Mouse (Mus musculus) limb, embryonic 14.5 days (tissue): ENCODE results near the gene Drc3. TPM values are rescaled to one million over a fixed set of nuclear protein-coding genes. Genes with fewer than 3 reads are reported as not detected.
A peak's percentile ranks its signal among the peaks of the same experiment; 100 is the strongest.

Source experiments
- ATAC-seq: fragments of 200-750 bp; cut with Nextera tagmentation; 2 replicates; pipeline ENCODE4 v1.8.0; 2017; ENCODE audit warnings: low read depth, moderate number of reproducible peaks, moderate TSS enrichment; ENCODE audit not compliant: low FRiP score
- DNase-seq: peaks from one replicate; pipeline ENCODE4 v3.0.0-alpha.2; 2015; ENCODE audit warnings: low spot score
- H3K27ac ChIP-seq: fragments of 300-500 bp; sonication (generic); replicated peaks from 2 replicates; pipeline ENCODE4 v1.5.1; 2014; ENCODE audit warnings: low read depth, mild to moderate bottlenecking, low read length, moderate library complexity, mixed read lengths
- H3K27me3 ChIP-seq: fragments of 300-500 bp; sonication (generic); 2 replicates; pipeline ENCODE4 v1.6.1; 2014; ENCODE audit warnings: low read length, mixed read lengths; ENCODE audit not compliant: control insufficient read depth, insufficient read depth
- H3K36me3 ChIP-seq: fragments of 300-500 bp; sonication (generic); 2 replicates; pipeline ENCODE4 v1.6.1; 2014; ENCODE audit warnings: mild to moderate bottlenecking, low read length, moderate library complexity, mixed read lengths; ENCODE audit not compliant: control insufficient read depth, insufficient read depth
- H3K4me1 ChIP-seq: fragments of 300-500 bp; sonication (generic); 2 replicates; pipeline ENCODE4 v1.6.1; 2014; ENCODE audit warnings: antibody characterized with exemption, low read length, mixed read lengths; ENCODE audit not compliant: control insufficient read depth, insufficient read depth
- H3K4me2 ChIP-seq: fragments of 300-500 bp; sonication (generic); replicated peaks from 2 replicates; pipeline ENCODE4 v1.6.1; 2014; ENCODE audit warnings: low read depth, mild to moderate bottlenecking, low read length, moderate library complexity; ENCODE audit not compliant: severe bottlenecking
- H3K4me3 ChIP-seq: fragments of 300-500 bp; sonication (generic); replicated peaks from 2 replicates; pipeline ENCODE4 v1.5.1; 2014; ENCODE audit warnings: low read length
- H3K9ac ChIP-seq: fragments of 300-500 bp; sonication (generic); 2 replicates; pipeline ENCODE4 v1.6.1; 2014; ENCODE audit warnings: mild to moderate bottlenecking, low read depth, low read length, moderate library complexity; ENCODE audit not compliant: severe bottlenecking
- H3K9me3 ChIP-seq: fragments of 300-500 bp; sonication (generic); 2 replicates; pipeline ENCODE4 v1.6.1; 2016; ENCODE audit warnings: low read length; ENCODE audit not compliant: control insufficient read depth
- POLR2A ChIP-seq: fragments of 200-500 bp; IDR thresholded peaks from 2 replicates; pipeline ENCODE4 v1.8.0; 2012; ENCODE audit warnings: inconsistent platforms, mild to moderate bottlenecking, moderate library complexity, borderline replicate concordance; ENCODE audit not compliant: insufficient read depth, insufficient read length; ENCODE audit errors: extremely low read depth
- WGBS: fragments of 180-500 bp; shearing (Covaris S2); extraction: QIAGEN DNeasy Blood & Tissue Kit; methylation state at CpG from one replicate; pipeline ENCODE4 v1.1.7; 2014; 5-methylcytosine and 5-hydroxymethylcytosine counted together
- polyA plus RNA-seq, 2 experiments: library from polyadenylated mRNA; depleted of rRNA in 1 of 2; stranded (reverse) in 1 of 2; unstranded in 1 of 2; fragments of >200 nt; fragmentation: Nextera tagmentation in 1 of 2; extraction: Ambion mirVana in 1 of 2; gene quantifications; 2 replicates each; pipeline versions ENCODE4 v1.2.1 to v1.2.3; 2012 to 2014

Drc3 gene
- polyA plus RNA-seq, 2 experiments, result 1.3 to 1.9 TPM

- DNase-seq (no peak), ATAC-seq (no peak)
- WGBS, result 77% methylated on average over 4 of the region's 4 CpGs
- no peak overlapping the region for H3K27ac ChIP-seq
- no peaks in the 10 kb centered on the region for H3K36me3 ChIP-seq
- H3K4me2 ChIP-seq, result no peak overlapping the region
- no peak for TF ChIP-seq POLR2A
- H3K9me3 ChIP-seq, result no peaks in the 10 kb centered on the region
- H3K4me3 ChIP-seq, result no peak overlapping the region
- H3K4me1 ChIP-seq, result no peaks in the 10 kb centered on the region
- H3K9ac ChIP-seq, result no peak overlapping the region
- H3K27me3 ChIP-seq, result no peaks in the 10 kb centered on the region
Measured at GRCm38 (mm10) chr11:60338291-60338690, 14.8 kb upstream of the Drc3 start.

DNA sequence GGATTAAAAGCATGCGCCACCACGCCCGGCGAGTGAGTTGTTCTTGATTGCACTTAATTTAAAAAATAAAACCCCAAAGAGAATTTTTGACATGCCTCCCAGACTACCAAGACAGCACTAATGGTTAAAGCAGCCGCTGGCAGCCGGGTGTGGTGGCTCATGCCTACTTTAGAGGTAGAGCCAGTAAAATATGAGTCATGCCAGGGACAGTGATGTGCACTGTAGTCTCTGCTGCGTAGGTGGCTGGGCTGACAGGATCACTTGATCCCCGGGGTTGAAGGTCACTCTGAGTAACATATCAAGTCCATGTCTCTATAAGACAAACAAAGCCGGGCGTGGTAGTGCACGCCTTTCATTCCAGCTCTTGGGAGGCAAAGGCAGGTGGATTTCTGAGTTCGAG lies 13.8 kb upstream of the Drc3 start:
- no peaks in the 10 kb centered on the region for H3K4me1 ChIP-seq
- 90% methylated on average over 12 of the region's 12 CpGs for WGBS
- no peak overlapping the region for H3K4me3 ChIP-seq
- ATAC-seq (no peak), DNase-seq (no peak)
- H3K27me3 ChIP-seq, result no peaks in the 10 kb centered on the region
- H3K27ac ChIP-seq, result no peak overlapping the region
- no peaks in the 10 kb centered on the region for H3K9me3 ChIP-seq
- H3K4me2 ChIP-seq, result no peak overlapping the region
- H3K9ac ChIP-seq, result no peak overlapping the region
- no peaks in the 10 kb centered on the region for H3K36me3 ChIP-seq
- TF ChIP-seq POLR2A, result no peak

DNA sequence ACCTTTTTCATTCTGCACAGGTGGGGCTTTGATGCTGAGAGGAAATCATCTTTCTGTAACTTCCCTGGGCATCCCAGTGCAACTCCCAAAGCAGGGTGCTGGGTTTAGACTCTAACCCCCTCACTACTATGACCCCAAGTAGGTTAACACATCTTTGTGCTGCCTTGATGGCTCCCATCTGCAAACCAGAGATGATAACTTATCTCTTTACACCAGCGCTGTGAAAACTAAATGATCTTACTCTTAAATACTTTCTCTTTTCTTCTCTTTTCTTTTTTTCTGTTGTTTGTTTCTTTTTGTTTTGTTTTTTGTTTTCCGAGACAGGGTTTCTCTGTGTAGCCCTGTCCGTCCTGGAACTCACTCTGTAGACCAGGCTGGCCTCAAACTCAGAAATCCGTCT lies 7.3 kb upstream of the Drc3 start:
- WGBS, result 84% methylated on average over 4 of the region's 4 CpGs
- Histone ChIP-seq H3K27me3 (no peaks in the 10 kb centered on the region), H3K9me3 (no peaks in the 10 kb centered on the region), H3K4me3 (no peak overlapping the region), H3K4me1 (no peaks in the 10 kb centered on the region), H3K9ac (no peak overlapping the region), H3K27ac (no peak overlapping the region), H3K36me3 (no peaks in the 10 kb centered on the region), H3K4me2 (no peak overlapping the region)
- TF ChIP-seq POLR2A, result no peak
- DNase-seq, result no peak
- no peak for ATAC-seq

DNA sequence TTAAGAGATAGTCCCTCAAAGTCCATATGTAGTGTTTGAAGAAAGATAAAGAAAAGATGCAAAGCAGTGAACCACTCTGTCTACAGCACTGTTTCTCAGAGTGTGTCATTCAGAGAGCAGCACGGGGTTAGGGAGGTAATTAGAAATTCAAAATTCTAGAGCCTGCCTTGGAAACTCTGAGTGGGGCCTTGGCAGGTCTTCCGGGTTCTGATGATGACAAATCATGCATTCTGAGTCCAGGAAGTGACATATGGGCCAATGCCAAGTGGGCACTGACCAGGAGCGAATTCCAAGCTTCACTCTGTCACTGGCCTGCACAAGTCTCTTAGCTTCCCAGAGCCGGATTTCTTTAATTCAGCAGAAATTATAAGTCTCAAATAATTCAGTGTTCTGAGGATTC lies 6.6 kb upstream of the Drc3 start:
- no peaks in the 10 kb centered on the region for H3K9me3 ChIP-seq
- H3K27me3 ChIP-seq, result no peaks in the 10 kb centered on the region
- ATAC-seq, result no peak
- 76% methylated on average over 4 of the region's 4 CpGs for WGBS
- H3K27ac ChIP-seq, result no peak overlapping the region
- no peak overlapping the region for H3K4me3 ChIP-seq
- no peak overlapping the region for H3K4me2 ChIP-seq
- no peak overlapping the region for H3K9ac ChIP-seq
- no peak for TF ChIP-seq POLR2A
- DNase-seq, result no peak
- H3K4me1 ChIP-seq, result 0 out of 2 replicates have a peak, but pooled peaks cover 3% of the 10 kb centered on the region
- no peaks in the 10 kb centered on the region for H3K36me3 ChIP-seq

- 57% methylated on average over 2 of the region's 2 CpGs for WGBS
- Histone ChIP-seq H3K9me3 (no peaks in the 10 kb centered on the region), H3K4me1 (peaks cover 11% of the 10 kb centered on the region), H3K27ac (no peak overlapping the region), H3K9ac (no peak overlapping the region), H3K4me2 (peak overlapping the region; percentile 88), H3K36me3 (no peaks in the 10 kb centered on the region), H3K4me3 (peak overlapping the region; percentile 69; the same call in 1 of the 2 replicates), H3K27me3 (no peaks in the 10 kb centered on the region)
- no peak for TF ChIP-seq POLR2A
- DNase-seq (no peak), ATAC-seq (no peak)
Measured at GRCm38 (mm10) chr11:60351388-60351787, 1.7 kb upstream of the Drc3 start.

GRCm38 (mm10) chr11:60351925-60352371 lies 1.2 kb upstream of the Drc3 start:
- Histone ChIP-seq H3K4me2 (peak overlapping the region; percentile 88), H3K4me3 (peak overlapping the region; percentile 69), H3K36me3 (no peaks in the 10 kb centered on the region), H3K9me3 (no peaks in the 10 kb centered on the region), H3K4me1 (peaks cover 11% of the 10 kb centered on the region), H3K27me3 (no peaks in the 10 kb centered on the region), H3K27ac (0 out of 2 replicates have a peak overlapping the region, but pooled peaks have one; percentile 19), H3K9ac (peak overlapping the region; percentile 63)
- DNase-seq (no peak), ATAC-seq (no peak)
- TF ChIP-seq POLR2A, result no peak
- 25% methylated on average over 11 of the region's 11 CpGs for WGBS
